30 mouse cellular contexts compared by ENCODE assay signal in the genomic region with DNA sequence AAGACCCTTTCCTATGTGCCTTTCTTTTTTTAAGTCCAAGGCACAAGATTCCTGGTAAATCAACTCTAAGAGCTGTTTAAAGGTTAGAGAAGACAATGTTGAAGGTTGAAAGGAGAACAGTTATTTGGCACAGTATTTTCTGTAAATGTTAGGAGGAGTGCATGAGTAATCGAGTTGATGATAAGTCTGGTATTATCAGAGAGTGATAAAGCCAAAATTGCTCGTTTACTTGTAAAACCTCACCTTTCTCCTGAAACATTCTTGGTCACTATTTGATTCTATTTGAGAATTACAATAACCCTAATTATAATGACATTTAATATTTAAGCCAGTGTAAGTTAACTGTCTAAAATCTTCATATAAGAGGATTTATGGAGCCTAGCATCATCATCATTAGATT.
"Had no signal": no experiment of that assay in that cellular context is flagged by ENCODE, and none has a peak within 500 bp of the region (broad histone marks: within the 10 kb centered on the region; RNA-seq: fewer than 3 reads in every experiment).

No protein-coding gene starts in this region.

- DNase-seq: left cerebral cortex, postnatal 4 days; liver; liver, embryonic 13.5 days; liver, postnatal 0 days; lung, adult 18-20 months; lung, adult 2 months; lung, embryonic 14.5 days; lung, postnatal 10 days; lung, postnatal 14 days; lung, postnatal 36 days; lung, postnatal 4 days had no signal

- H3K27ac ChIP-seq: left cerebral cortex, adult 2 months; limb, embryonic 10.5 days; limb, embryonic 12.5 days; limb, embryonic 13.5 days; limb, embryonic 15.5 days; liver, embryonic 12.5 days; liver, embryonic 13.5 days; liver, embryonic 14.5 days; liver, embryonic 15.5 days; lung, embryonic 15.5 days; macrophage; midbrain, embryonic 10.5 days; midbrain, embryonic 12.5 days; midbrain, embryonic 13.5 days; midbrain, embryonic 15.5 days had no signal

- H3K9me3 ChIP-seq: limb, embryonic 10.5 days; limb, embryonic 12.5 days; limb, embryonic 13.5 days; limb, embryonic 15.5 days; liver, embryonic 12.5 days; liver, embryonic 13.5 days; liver, embryonic 15.5 days; lung, embryonic 15.5 days; megakaryocyte, embryonic 14.5 days; midbrain, embryonic 10.5 days; midbrain, embryonic 12.5 days; midbrain, embryonic 13.5 days; midbrain, embryonic 15.5 days had no signal

- H3K4me2 ChIP-seq: limb, embryonic 12.5 days; limb, embryonic 13.5 days; limb, embryonic 15.5 days; liver, embryonic 11.5 days; liver, embryonic 12.5 days; liver, embryonic 13.5 days; liver, embryonic 15.5 days; lung, embryonic 14.5 days; lung, embryonic 15.5 days; midbrain, embryonic 12.5 days; midbrain, embryonic 13.5 days; midbrain, embryonic 15.5 days had no signal

- H3K36me3 ChIP-seq: limb, embryonic 10.5 days; limb, embryonic 12.5 days; limb, embryonic 13.5 days; limb, embryonic 15.5 days; liver, embryonic 12.5 days; liver, embryonic 13.5 days; liver, embryonic 15.5 days; lung, embryonic 15.5 days; midbrain, embryonic 10.5 days; midbrain, embryonic 12.5 days; midbrain, embryonic 13.5 days; midbrain, embryonic 15.5 days had no signal

- H3K27me3 ChIP-seq: limb, embryonic 12.5 days; limb, embryonic 13.5 days; limb, embryonic 15.5 days; liver, embryonic 12.5 days; liver, embryonic 13.5 days; liver, embryonic 15.5 days; lung, embryonic 15.5 days; megakaryocyte, embryonic 14.5 days; midbrain, embryonic 12.5 days; midbrain, embryonic 13.5 days; midbrain, embryonic 15.5 days had no signal

- H3K4me1 ChIP-seq: midbrain, embryonic 10.5 days had no signal

- ATAC-seq: liver, embryonic 12.5 days; liver, postnatal 0 days; lung, postnatal 0 days; midbrain, embryonic 13.5 days; midbrain, embryonic 15.5 days; midbrain, embryonic 16.5 days had no signal

- H3K4me3 ChIP-seq: left cerebral cortex, adult 2 months; limb, embryonic 10.5 days; limb, embryonic 12.5 days; limb, embryonic 13.5 days; limb, embryonic 15.5 days; liver, embryonic 12.5 days; liver, embryonic 13.5 days; liver, embryonic 15.5 days; lung, embryonic 15.5 days; megakaryocyte, embryonic 14.5 days; midbrain, embryonic 10.5 days; midbrain, embryonic 12.5 days; midbrain, embryonic 13.5 days; midbrain, embryonic 15.5 days; myocyte had no signal

- H3K9ac ChIP-seq: limb, embryonic 12.5 days; limb, embryonic 13.5 days; limb, embryonic 15.5 days; liver, embryonic 12.5 days; liver, embryonic 13.5 days; liver, embryonic 14.5 days; liver, embryonic 15.5 days; liver, postnatal 0 days; lung, embryonic 14.5 days; lung, embryonic 15.5 days; midbrain, embryonic 12.5 days; midbrain, embryonic 13.5 days; midbrain, embryonic 15.5 days had no signal
